ENCODE assay signal across 13 mouse cellular contexts in genomic region chr6:137156437-137157219, GRCm38 (mm10). TPM values are rescaled to one million over a fixed set of nuclear protein-coding genes. Genes with fewer than 3 reads are reported as not detected.
DNase-seq lines count a peak whose midpoint lies in the region; ATAC-seq and TF ChIP-seq lines count a peak whose summit lies in the region.
"Had no signal": no experiment of that assay in that cellular context is flagged by ENCODE, and none has a peak within 500 bp of the region (broad histone marks: within the 10 kb centered on the region; RNA-seq: fewer than 3 reads in every experiment).

No protein-coding gene starts in this region.

- WGBS in heart, embryonic 11.5 days (ENCODE audit: insufficient replicate concordance) = 62% methylated on average over 11 of the region's 11 CpGs
- WGBS in thymus, adult 2 months = 12% methylated on average over 11 of the region's 11 CpGs
- 38% methylated on average over 11 of the region's 11 CpGs for WGBS in liver, embryonic 11.5 days
- WGBS in intestine, postnatal 0 days = 73% methylated on average over 11 of the region's 11 CpGs

- H3K4me2 ChIP-seq in heart, embryonic 11.5 days = no peak overlapping the region
- H3K4me2 ChIP-seq in liver, embryonic 11.5 days = no peak overlapping the region
- no peak overlapping the region for H3K4me2 ChIP-seq in intestine, postnatal 0 days (replicated peaks; ENCODE audit: low read depth)
- H3K4me2 ChIP-seq: hindbrain, embryonic 12.5 days had no signal

- TF ChIP-seq POLR2A in thymus, adult 2 months (IDR thresholded peaks at IDR 0.05; ENCODE audit: control insufficient read depth, extremely low read depth, insufficient read depth, low read length, poor library complexity) = no peak

- TF ChIP-seq CTCF in thymus, adult 2 months (IDR thresholded peaks at IDR 0.05; ENCODE audit: borderline replicate concordance, control insufficient read depth, extremely low read depth, insufficient read depth, low read length, poor library complexity) = no peak
- no peak for TF ChIP-seq CTCF in intestine, postnatal 0 days (IDR thresholded peaks at IDR 0.05; ENCODE audit: low read depth)

- no peak overlapping the region for H3K9ac ChIP-seq in heart, embryonic 11.5 days (ENCODE audit: low read depth, low read length)
- no peak overlapping the region for H3K9ac ChIP-seq in liver, embryonic 11.5 days (ENCODE audit: low read depth, low read length)
- H3K9ac ChIP-seq in intestine, postnatal 0 days (ENCODE audit: low read depth, low read length) = no peak overlapping the region
- H3K9ac ChIP-seq: forebrain, postnatal 0 days; hindbrain, embryonic 12.5 days had no signal

- no peaks in the 10 kb centered on the region for H3K36me3 ChIP-seq in heart, embryonic 11.5 days (ENCODE audit: control insufficient read depth, insufficient read depth, low read length)
- H3K36me3 ChIP-seq in thymus, adult 2 months (ENCODE audit: control insufficient read depth, insufficient read depth, low read length) = no peaks in the 10 kb centered on the region
- H3K36me3 ChIP-seq in liver, embryonic 11.5 days (ENCODE audit: control insufficient read depth, insufficient read depth, low read length) = no peaks in the 10 kb centered on the region
- H3K36me3 ChIP-seq in intestine, postnatal 0 days (ENCODE audit: control insufficient read depth, insufficient read depth) = no peaks in the 10 kb centered on the region
- H3K36me3 ChIP-seq: hindbrain, embryonic 12.5 days had no signal

- no peak overlapping the region for H3K27ac ChIP-seq in heart, embryonic 11.5 days (ENCODE audit: low read depth, low read length)
- no peak overlapping the region for H3K27ac ChIP-seq in thymus, adult 2 months (ENCODE audit: control insufficient read depth, insufficient read depth, low read length)
- H3K27ac ChIP-seq in liver, embryonic 11.5 days (ENCODE audit: low read depth, low read length) = 0 out of 2 replicates have a peak overlapping the region, but pooled peaks have one; percentile 8
- H3K27ac ChIP-seq in intestine, postnatal 0 days (ENCODE audit: low read depth, low read length) = no peak overlapping the region
- H3K27ac ChIP-seq: hindbrain, embryonic 12.5 days; macrophage; stomach, postnatal 0 days had no signal

- no peaks in the 10 kb centered on the region for H3K27me3 ChIP-seq in heart, embryonic 11.5 days (ENCODE audit: control insufficient read depth, insufficient read depth, low read length)
- no peaks in the 10 kb centered on the region for H3K27me3 ChIP-seq in thymus, adult 2 months (ENCODE audit: control insufficient read depth, insufficient read depth, low read length)
- no peaks in the 10 kb centered on the region for H3K27me3 ChIP-seq in liver, embryonic 11.5 days (replicated peaks; ENCODE audit: control insufficient read depth, insufficient read depth, low read length)
- no peaks in the 10 kb centered on the region for H3K27me3 ChIP-seq in intestine, postnatal 0 days (replicated peaks; ENCODE audit: control insufficient read depth, insufficient read depth, low read length)
- H3K27me3 ChIP-seq: hindbrain, embryonic 12.5 days had no signal

- no peaks in the 10 kb centered on the region for H3K4me1 ChIP-seq in heart, embryonic 11.5 days (ENCODE audit: control insufficient read depth, insufficient read depth, low read length)
- H3K4me1 ChIP-seq in thymus, adult 2 months (replicated peaks; ENCODE audit: control insufficient read depth, insufficient read depth, low read length) = no peaks in the 10 kb centered on the region
- no peaks in the 10 kb centered on the region; the same call in 1 of the 2 replicates for H3K4me1 ChIP-seq in liver, embryonic 11.5 days (replicated peaks; ENCODE audit: control insufficient read depth, insufficient read depth, low read length)
- H3K4me1 ChIP-seq in intestine, postnatal 0 days (replicated peaks; ENCODE audit: control insufficient read depth, insufficient read depth, low read length) = 0 out of 2 replicates have a peak, but pooled peaks cover 7% of the 10 kb centered on the region

- DNase-seq in heart, adult 9 months (ENCODE audit: low spot score in 2 of 2) = peak; percentile 15 to 21
- DNase-seq in thymus, adult 2 months = peak; percentile 14
- no peak for DNase-seq in thymus, postnatal 10 days (ENCODE audit: low spot score in 2 of 2)
- no peak for DNase-seq in liver, embryonic 11.5 days (ENCODE audit: low spot score)
- peak; percentile 11 to 13 for DNase-seq in thymus, postnatal 36 days
- DNase-seq in cerebellum, adult 9-10 months = no peak
- DNase-seq: forebrain, postnatal 0 days; layer of hippocampus, postnatal 36 days had no signal

- H3K4me3 ChIP-seq in heart, embryonic 11.5 days (ENCODE audit: low read depth, low read length) = no peak overlapping the region
- H3K4me3 ChIP-seq in thymus, adult 2 months (ENCODE audit: control insufficient read depth, insufficient read depth, low read length) = no peak overlapping the region
- no peak overlapping the region for H3K4me3 ChIP-seq in liver, embryonic 11.5 days (ENCODE audit: low read depth, low read length)
- no peak overlapping the region for H3K4me3 ChIP-seq in intestine, postnatal 0 days (ENCODE audit: low read depth, low read length)
- H3K4me3 ChIP-seq: hindbrain, embryonic 12.5 days had no signal

- no peaks in the 10 kb centered on the region for H3K9me3 ChIP-seq in heart, embryonic 11.5 days (replicated peaks; ENCODE audit: control insufficient read depth, low read length)
- H3K9me3 ChIP-seq in liver, embryonic 11.5 days (ENCODE audit: control insufficient read depth, low read length) = no peaks in the 10 kb centered on the region
- H3K9me3 ChIP-seq in intestine, postnatal 0 days (ENCODE audit: control insufficient read depth) = no peaks in the 10 kb centered on the region
- H3K9me3 ChIP-seq: hindbrain, embryonic 12.5 days had no signal

- no peak for ATAC-seq in heart, embryonic 11.5 days (replicated peaks; ENCODE audit: insufficient number of reproducible peaks, low FRiP score, low TSS enrichment)
- no peak for ATAC-seq in liver, embryonic 11.5 days (replicated peaks; ENCODE audit: low FRiP score)
- ATAC-seq in intestine, postnatal 0 days = no peak
- ATAC-seq: forebrain, postnatal 0 days had no signal

RNA-seq across cellular contexts. Expression of gene Rerg, which starts 13.7 kb away (rescaled TPM):
- polyA plus RNA-seq in heart, embryonic 11.5 days (2014; fragmentation: Nextera tagmentation; extraction: Ambion mirVana) = 4.4 and 4.6 TPM in 2 replicates
- 0.41 and 0.49 TPM in 2 replicates for polyA plus RNA-seq in thymus, adult 2 months (2012; rRNA removed)
- polyA plus RNA-seq in liver, embryonic 11.5 days (2014; fragmentation: Nextera tagmentation; extraction: Ambion mirVana) = 3.4 and 3.5 TPM in 2 replicates
- polyA plus RNA-seq in intestine, postnatal 0 days (2015; fragmentation: Nextera tagmentation; extraction: Ambion mirVana) = 11.6 and 11.8 TPM in 2 replicates
- polyA plus RNA-seq: macrophage had no signal

Comparison
In these comparisons a context has a peak if more than half of its experiments do, and no peak if none do; other contexts are left out.
1. DNase-seq: peak in heart, adult 9 months (2 of 2), thymus, adult 2 months (single experiment) and thymus, postnatal 36 days (2 of 2); none in thymus, postnatal 10 days (0 of 2), liver, embryonic 11.5 days (single experiment) and cerebellum, adult 9-10 months (single experiment).